Mouse (Mus musculus) neural tube, embryonic 14.5 days (tissue): ENCODE results near the gene Senp3. TPM values are rescaled to one million over a fixed set of nuclear protein-coding genes. Genes with fewer than 3 reads are reported as not detected.
"Not testable (repeated sequence)": the region's sequence is repeated elsewhere in the genome, so short reads cannot be mapped to it uniquely, and the experiment has no call there.

ENCODE experiments used
- ATAC-seq: fragments of 200-750 bp; cut with Nextera tagmentation; 2 replicates; pipeline ENCODE4 v1.8.0; 2017; ENCODE audit warnings: low read depth, mild to moderate bottlenecking, moderate TSS enrichment, moderate library complexity
- H3K27ac ChIP-seq: fragments of 300-500 bp; sonication (generic); 2 replicates; pipeline ENCODE4 v1.5.1; 2014; ENCODE audit warnings: low read depth, mild to moderate bottlenecking, control low read depth, low read length, moderate library complexity, mixed read lengths
- H3K27me3 ChIP-seq: fragments of 300-500 bp; sonication (generic); 2 replicates; pipeline ENCODE4 v1.6.1; 2014; ENCODE audit warnings: low read length; ENCODE audit not compliant: control insufficient read depth, insufficient read depth
- H3K36me3 ChIP-seq: fragments of 300-500 bp; sonication (generic); 2 replicates; pipeline ENCODE4 v1.6.1; 2014; ENCODE audit warnings: low read length, mixed read lengths; ENCODE audit not compliant: control insufficient read depth, insufficient read depth
- H3K4me1 ChIP-seq: fragments of 300-500 bp; sonication (generic); 2 replicates; pipeline ENCODE4 v1.6.1; 2014; ENCODE audit warnings: low read length; ENCODE audit not compliant: control insufficient read depth, insufficient read depth
- H3K4me2 ChIP-seq: fragments of 300-500 bp; sonication (generic); 2 replicates; pipeline ENCODE4 v1.6.1; 2014; ENCODE audit warnings: mild to moderate bottlenecking, low read depth, low read length, control low read depth
- H3K4me3 ChIP-seq: fragments of 300-500 bp; sonication (generic); 2 replicates; pipeline ENCODE4 v1.5.1; 2014; ENCODE audit warnings: low read depth, low read length, control low read depth, mixed read lengths
- H3K9ac ChIP-seq: fragments of 300-500 bp; sonication (generic); replicated peaks from 2 replicates; pipeline ENCODE4 v1.6.1; 2014; ENCODE audit warnings: low read depth, mild to moderate bottlenecking, control low read depth, low read length, mixed read lengths
- H3K9me3 ChIP-seq: fragments of 300-500 bp; sonication (generic); 2 replicates; pipeline ENCODE4 v1.6.1; 2016; ENCODE audit warnings: low read length; ENCODE audit not compliant: control insufficient read depth
- WGBS: fragments of 180-500 bp; shearing (Covaris S2); extraction: QIAGEN DNeasy Blood & Tissue Kit; methylation state at CpG from one replicate; pipeline ENCODE4 v1.1.7; 2014; 5-methylcytosine and 5-hydroxymethylcytosine counted together
- microRNA counts: library from miRNA; unstranded; fragments of <30 nt; microRNA quantifications from one replicate; lab custom pipeline; 2016
- microRNA-seq: library from miRNA; unstranded; fragments of <30 nt; microRNA quantifications from one replicate; pipeline ENCODE4, GENCODE M21; 2016
- polyA plus RNA-seq: library from polyadenylated mRNA; unstranded; fragments of >200 nt; fragmentation: Nextera tagmentation; extraction: Ambion mirVana; gene quantifications from 2 replicates; pipeline ENCODE4 v1.2.1, GENCODE M21; 2014

Senp3 gene
- polyA plus RNA-seq, 1 experiment from 2014 or later: 116 TPM

DNA sequence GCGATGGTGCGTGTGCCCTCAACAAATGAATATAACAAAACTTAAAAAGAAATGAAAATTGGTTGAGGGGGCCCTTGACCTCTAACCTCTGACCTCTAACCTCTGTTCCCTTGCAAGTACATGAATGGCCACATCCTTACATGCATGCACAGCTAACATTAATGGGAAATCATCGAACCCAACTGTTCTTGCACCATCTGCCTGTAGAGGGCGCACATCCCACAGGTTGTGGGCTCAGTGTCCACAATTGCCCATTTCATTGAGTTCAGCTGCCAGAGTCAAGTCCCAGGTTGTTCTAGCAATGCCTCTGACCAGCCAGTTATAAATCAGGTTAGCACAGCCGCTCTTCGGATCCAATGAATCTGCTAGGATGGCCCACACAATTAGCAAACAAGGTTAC, 53.6 kb downstream of the Senp3 start:
- no peak overlapping the region for H3K4me3 ChIP-seq
- H3K9ac ChIP-seq: no peak overlapping the region
- H3K4me2 ChIP-seq: no peak overlapping the region
- H3K4me1 ChIP-seq: no peaks in the 10 kb centered on the region
- H3K36me3 ChIP-seq: no peaks in the 10 kb centered on the region
- WGBS: 34% methylated on average over 6 of the region's 6 CpGs
- no peak for ATAC-seq
- no peaks in the 10 kb centered on the region for H3K27me3 ChIP-seq
- H3K9me3 ChIP-seq: no peaks in the 10 kb centered on the region
- no peak overlapping the region for H3K27ac ChIP-seq

DNA sequence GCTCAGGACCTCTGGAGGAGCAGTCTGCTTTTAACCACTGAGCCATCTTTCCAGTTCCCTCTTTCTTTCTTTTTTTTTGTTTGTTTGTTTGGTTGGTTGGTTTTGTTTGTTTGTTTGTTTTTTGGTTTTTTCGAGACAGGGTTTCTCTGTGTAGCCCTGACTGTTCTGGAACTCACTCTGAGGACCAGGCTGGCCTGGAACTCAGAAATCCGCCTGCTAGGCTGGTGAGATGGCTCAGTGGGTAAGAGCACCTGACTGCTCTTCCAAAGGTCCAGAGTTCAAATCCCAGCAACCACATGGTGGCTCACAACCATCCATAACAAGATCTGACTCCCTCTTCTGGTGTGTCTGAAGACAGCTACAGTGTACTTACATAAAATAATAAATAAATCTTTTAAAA, 57.5 kb downstream of the Senp3 start:
- not testable (repeated sequence) for H3K4me1 ChIP-seq, H3K4me3 ChIP-seq, ATAC-seq, H3K9ac ChIP-seq, H3K27ac ChIP-seq, H3K9me3 ChIP-seq, H3K27me3 ChIP-seq, H3K36me3 ChIP-seq, H3K4me2 ChIP-seq
- WGBS: 86% methylated on average over 2 of the region's 2 CpGs

MicroRNA genes within 50 kb of the gene (microRNA counts, 519-probe panel; counts per million panel counts)
- microRNA mmu-miR-1934 (lab: Ali Mortazavi, UCI): not detected
- 3,653 counts per million, percentile 31 among the panel's probes with 10 or more counts for microRNA mmu-miR-467f (lab: Ali Mortazavi, UCI)

Small RNA genes within 50 kb of the gene (microRNA-seq; reads per million reads assigned to microRNA genes)
- gene Mir1934: 1.4 reads per million
- gene Mir467f: not detected

Other genes starting within 250 kb of the Senp3 start
- gene Dnah2, start 133.0 kb downstream of the Senp3 start, polyA plus RNA-seq: 5.7 and 6.9 TPM in 2 replicates
- gene Efnb3, start 121.9 kb downstream of the Senp3 start, polyA plus RNA-seq: 23.2 and 35.6 TPM in 2 replicates
- 17.3 and 20.8 TPM in 2 replicates for gene Wrap53, start 101.8 kb downstream of the Senp3 start, polyA plus RNA-seq
- 54.6 and 68.8 TPM in 2 replicates for gene Trp53, start 101.7 kb downstream of the Senp3 start, polyA plus RNA-seq
- gene Atp1b2, start 76.1 kb downstream of the Senp3 start, polyA plus RNA-seq: 66.6 and 99.6 TPM in 2 replicates
- gene Shbg, start 64.2 kb downstream of the Senp3 start, polyA plus RNA-seq: not detected in 2 replicates
- 23.8 and 25.1 TPM in 2 replicates for gene Sat2, start 60.1 kb downstream of the Senp3 start, polyA plus RNA-seq
- 31.1 and 34.0 TPM in 2 replicates for gene Fxr2, start 49.1 kb downstream of the Senp3 start, polyA plus RNA-seq
- not detected in 2 replicates for gene Sox15, start 26.8 kb downstream of the Senp3 start, polyA plus RNA-seq
- 40.7 and 63.4 TPM in 2 replicates for gene Mpdu1, start 19.4 kb downstream of the Senp3 start, polyA plus RNA-seq
- 3.7 and 11.2 TPM in 2 replicates for gene Cd68, start 15.9 kb downstream of the Senp3 start, polyA plus RNA-seq
- gene Eif4a1, start 9.7 kb downstream of the Senp3 start, polyA plus RNA-seq: 503 and 643 TPM in 2 replicates
- gene Tnfsf13, start 3.7 kb upstream of the Senp3 start, polyA plus RNA-seq: 0.24 and 0.72 TPM in 2 replicates
- 2.1 and 3.4 TPM in 2 replicates for gene Tnfsf12, start 13.8 kb upstream of the Senp3 start, polyA plus RNA-seq
- gene Tnfsfm13, start 14.0 kb upstream of the Senp3 start, polyA plus RNA-seq: 0.75 and 1.8 TPM in 2 replicates
- 23.5 and 30.7 TPM in 2 replicates for gene Polr2a, start 76.6 kb upstream of the Senp3 start, polyA plus RNA-seq
- gene Slc35g3, start 79.9 kb upstream of the Senp3 start, polyA plus RNA-seq: not detected in 2 replicates
- gene Zbtb4, start 83.8 kb upstream of the Senp3 start, polyA plus RNA-seq: 4.3 and 6.0 TPM in 2 replicates
- 0.78 and 1.3 TPM in 2 replicates for gene Chrnb1, start 113.9 kb upstream of the Senp3 start, polyA plus RNA-seq
- 6.4 and 9.1 TPM in 2 replicates for gene Fgf11, start 119.8 kb upstream of the Senp3 start, polyA plus RNA-seq
- gene Tmem102, start 123.5 kb upstream of the Senp3 start, polyA plus RNA-seq: 0.68 and 0.76 TPM in 2 replicates
- gene Gm39566, start 133.2 kb upstream of the Senp3 start, polyA plus RNA-seq: not detected in 2 replicates
- gene Spem2, start 136.4 kb upstream of the Senp3 start, polyA plus RNA-seq: 0.16 TPM in 1 of 2 replicates, not detected in the other
- 0.35 and 0.40 TPM in 2 replicates for gene Spem1, start 140.1 kb upstream of the Senp3 start, polyA plus RNA-seq
- 24.2 and 31.3 TPM in 2 replicates for gene Nlgn2, start 155.7 kb upstream of the Senp3 start, polyA plus RNA-seq
- 306 and 377 TPM in 2 replicates for gene Tmem256, start 156.4 kb upstream of the Senp3 start, polyA plus RNA-seq
- gene Plscr3, start 164.3 kb upstream of the Senp3 start, polyA plus RNA-seq: 36.3 and 51.8 TPM in 2 replicates
- 0.28 TPM in 1 of 2 replicates, not detected in the other for gene Tnk1, start 176.6 kb upstream of the Senp3 start, polyA plus RNA-seq
- gene Tmem95, start 195.9 kb upstream of the Senp3 start, polyA plus RNA-seq: not detected in 2 replicates
- 0.80 and 2.0 TPM in 2 replicates for gene Kctd11, start 199.3 kb upstream of the Senp3 start, polyA plus RNA-seq
- gene Acap1, start 213.5 kb upstream of the Senp3 start, polyA plus RNA-seq: 0.17 and 0.33 TPM in 2 replicates
- gene 2810408A11Rik, start 218.9 kb upstream of the Senp3 start, polyA plus RNA-seq: 7.1 and 7.8 TPM in 2 replicates
- gene Neurl4, start 219.0 kb upstream of the Senp3 start, polyA plus RNA-seq: 26.2 and 27.8 TPM in 2 replicates
- gene Gps2, start 231.8 kb upstream of the Senp3 start, polyA plus RNA-seq: 58.5 and 65.4 TPM in 2 replicates
- gene Eif5a, start 239.9 kb upstream of the Senp3 start, polyA plus RNA-seq: 1,037 and 1,095 TPM in 2 replicates